10 mouse cellular contexts compared by ENCODE assay signal in the genomic region with DNA sequence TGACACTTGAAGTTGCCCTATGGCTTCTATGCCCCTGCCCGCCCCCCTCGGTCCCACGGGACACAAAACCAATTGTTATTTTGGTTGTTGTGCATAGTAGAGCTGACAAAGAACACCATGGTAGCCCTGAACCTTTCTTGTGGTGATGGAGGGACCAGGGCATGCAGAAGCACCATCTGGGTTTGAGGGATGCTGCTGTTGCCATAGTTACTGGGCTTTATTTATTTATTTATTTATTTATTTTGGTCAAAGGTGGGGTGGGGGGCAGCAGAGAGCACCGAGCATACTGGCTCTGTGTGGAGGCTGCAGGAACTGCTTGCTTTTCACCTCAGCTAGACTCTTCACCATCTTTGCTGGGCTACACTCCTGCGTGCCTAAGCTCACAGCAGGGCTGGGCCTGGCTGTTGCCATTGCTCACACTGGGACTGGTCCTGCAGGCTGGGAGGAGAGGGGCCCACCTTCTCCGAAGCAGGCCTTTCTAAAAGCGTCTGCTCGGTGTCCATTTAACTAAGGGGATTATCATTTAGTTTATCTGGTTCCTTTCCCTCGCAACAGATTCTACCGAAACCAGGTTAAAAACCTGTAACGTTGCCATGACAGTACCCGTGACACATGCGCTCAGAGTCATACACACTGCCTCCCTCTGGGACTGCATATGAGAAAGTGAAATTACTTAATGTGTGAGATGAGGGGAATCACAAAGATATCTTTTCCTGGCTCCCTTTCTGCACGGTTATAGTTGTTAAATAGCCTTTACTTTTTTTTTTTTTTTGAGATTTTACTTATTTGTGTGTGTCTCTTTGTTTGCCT.
DNase-seq lines count a peak whose midpoint lies in the region; ATAC-seq lines count a peak whose summit lies in the region.
"Had no signal": no experiment of that assay in that cellular context is flagged by ENCODE, and none has a peak within 500 bp of the region (broad histone marks: within the 10 kb centered on the region; RNA-seq: fewer than 3 reads in every experiment).

No protein-coding gene starts in this region.

- H3K4me2 ChIP-seq in neural tube, embryonic 11.5 days (ENCODE audit: low read depth), result no peak overlapping the region
- peak overlapping the region; percentile 63 for H3K4me2 ChIP-seq in liver, embryonic 13.5 days
- H3K4me2 ChIP-seq in stomach, embryonic 14.5 days (replicated peaks; ENCODE audit: low read depth, low read length), result no peak overlapping the region

- no peaks in the 10 kb centered on the region for H3K9me3 ChIP-seq in neural tube, embryonic 11.5 days (ENCODE audit: control insufficient read depth, low read length)
- H3K9me3 ChIP-seq in liver, embryonic 13.5 days (replicated peaks), result no peaks in the 10 kb centered on the region
- H3K9me3 ChIP-seq in stomach, embryonic 14.5 days (ENCODE audit: control insufficient read depth, low read depth, low read length), result no peaks in the 10 kb centered on the region

- WGBS in neural tube, embryonic 11.5 days, result 77% methylated on average over 14 of the region's 14 CpGs
- 60% methylated on average over 14 of the region's 14 CpGs for WGBS in liver, embryonic 13.5 days (ENCODE audit: insufficient replicate concordance)
- WGBS in stomach, embryonic 14.5 days, result 73% methylated on average over 14 of the region's 14 CpGs

- H3K36me3 ChIP-seq in neural tube, embryonic 11.5 days (ENCODE audit: control insufficient read depth, insufficient read depth, low read length), result no peaks in the 10 kb centered on the region
- no peaks in the 10 kb centered on the region for H3K36me3 ChIP-seq in liver, embryonic 13.5 days
- H3K36me3 ChIP-seq in stomach, embryonic 14.5 days (ENCODE audit: control insufficient read depth, insufficient read depth, low read length), result no peaks in the 10 kb centered on the region

- H3K4me1 ChIP-seq in neural tube, embryonic 11.5 days (ENCODE audit: control insufficient read depth, insufficient read depth, low read length), result no peaks in the 10 kb centered on the region
- peaks cover 97% of the 10 kb centered on the region for H3K4me1 ChIP-seq in liver, embryonic 13.5 days (replicated peaks)
- H3K4me1 ChIP-seq in stomach, embryonic 14.5 days (ENCODE audit: control insufficient read depth, insufficient read depth, low read length), result peaks cover 4% of the 10 kb centered on the region; the same call in 1 of the 2 replicates

- peak; percentile 51; the same call in 1 of the 2 replicates for ATAC-seq in neural tube, embryonic 11.5 days (ENCODE audit: insufficient read depth, low FRiP score, low TSS enrichment)
- ATAC-seq in liver, embryonic 13.5 days (ENCODE audit: low read depth), result no peak
- ATAC-seq in stomach, embryonic 14.5 days (ENCODE audit: insufficient number of reproducible peaks, insufficient read depth, low FRiP score, low read depth), result peak; percentile 48; the same call in 1 of the 2 replicates

- H3K27me3 ChIP-seq in neural tube, embryonic 11.5 days (ENCODE audit: control insufficient read depth, insufficient read depth, low read length), result no peaks in the 10 kb centered on the region
- H3K27me3 ChIP-seq in liver, embryonic 13.5 days, result no peaks in the 10 kb centered on the region
- no peaks in the 10 kb centered on the region for H3K27me3 ChIP-seq in stomach, embryonic 14.5 days (ENCODE audit: control insufficient read depth, insufficient read depth, low read length)

- DNase-seq in cerebellum, postnatal 14 days, result peak; percentile 48 to 59
- no peak for DNase-seq in cerebellum, adult 11-12 months
- DNase-seq in neural tube, embryonic 11.5 days (ENCODE audit: low spot score), result peak; percentile 21
- DNase-seq in neural tube, embryonic 10.5 days (ENCODE audit: extremely low spot score, low spot score), result no peak
- DNase-seq in liver, embryonic 13.5 days, result no peak
- DNase-seq in thymus, postnatal 4 days, result no peak
- no peak for DNase-seq in adipocyte (ENCODE audit: low spot score)

- H3K4me3 ChIP-seq in neural tube, embryonic 11.5 days (ENCODE audit: low read depth, low read length), result no peak overlapping the region
- peak overlapping the region; percentile 23; the same call in 1 of the 2 replicates for H3K4me3 ChIP-seq in liver, embryonic 13.5 days (replicated peaks)
- no peak overlapping the region for H3K4me3 ChIP-seq in stomach, embryonic 14.5 days (ENCODE audit: low read depth, low read length)
- H3K4me3 ChIP-seq: left cerebral cortex, adult 2 months had no signal

- no peak overlapping the region for H3K27ac ChIP-seq in neural tube, embryonic 11.5 days (ENCODE audit: low read depth, low read length)
- H3K27ac ChIP-seq in liver, embryonic 13.5 days, result peak overlapping the region; percentile 96
- no peak overlapping the region for H3K27ac ChIP-seq in stomach, embryonic 14.5 days (ENCODE audit: low read length)
- H3K27ac ChIP-seq: left cerebral cortex, adult 2 months; macrophage had no signal

- H3K9ac ChIP-seq in neural tube, embryonic 11.5 days (ENCODE audit: low read length), result no peak overlapping the region
- H3K9ac ChIP-seq in liver, embryonic 13.5 days, result peak overlapping the region; percentile 59
- H3K9ac ChIP-seq in stomach, embryonic 14.5 days (replicated peaks; ENCODE audit: low read depth, low read length), result no peak overlapping the region

Comparison
In these comparisons a context has a peak if more than half of its experiments do, and no peak if none do; other contexts are left out.
1. DNase-seq: peak in cerebellum, postnatal 14 days (2 of 2) and neural tube, embryonic 11.5 days (single experiment); none in cerebellum, adult 11-12 months (single experiment), neural tube, embryonic 10.5 days (single experiment), liver, embryonic 13.5 days (single experiment), thymus, postnatal 4 days (single experiment) and adipocyte (single experiment).